Mouse (Mus musculus) CH12.LX (cell line): ENCODE data around the gene March8. TPM values are rescaled to one million over a fixed set of nuclear protein-coding genes. Genes with fewer than 3 reads are reported as not detected.

Experiments used
- DNase-seq: peaks from one replicate; pipeline ENCODE4 v3.0.0-alpha.2; 2013; ENCODE audit errors: extremely low read depth
- H3K27ac ChIP-seq: 2 replicates; pipeline ENCODE4 v1.5.1; 2012; ENCODE audit warnings: low read depth, mild to moderate bottlenecking, control low read depth, moderate library complexity; ENCODE audit not compliant: insufficient read depth
- H3K27me3 ChIP-seq: replicated peaks from 2 replicates; pipeline ENCODE3; 2012; ENCODE audit warnings: inconsistent platforms
- H3K36me3 ChIP-seq, 2 experiments: replicated peaks in 1 of 2; 2 replicates each; pipeline versions ENCODE3 to v1.6.1; 2012; ENCODE audit warnings: inconsistent platforms in 1 of 2, low read length in 1 of 2, mild to moderate bottlenecking in 1 of 2, mixed read lengths in 1 of 2, moderate library complexity in 1 of 2; ENCODE audit not compliant: control insufficient read depth in 1 of 2, insufficient read depth in 1 of 2
- H3K4me1 ChIP-seq, 2 experiments: 2 replicates each; pipeline ENCODE4 v1.6.1; 2012; ENCODE audit warnings: inconsistent platforms in 1 of 2, moderate library complexity in 1 of 2; ENCODE audit not compliant: insufficient read depth in 2 of 2, control insufficient read depth in 1 of 2
- H3K4me2 ChIP-seq: 2 replicates; pipeline ENCODE4 v1.6.1; 2012; ENCODE audit warnings: low read depth, mild to moderate bottlenecking, control low read depth; ENCODE audit not compliant: poor library complexity, insufficient read depth, severe bottlenecking
- H3K4me3 ChIP-seq, 3 experiments: fragments of 150-350 bp in 1 of 3; sonication (generic) in 1 of 3; replicated peaks in 1 of 3; 2 replicates each; pipeline versions ENCODE3 to v1.5.1; 2011 to 2012; ENCODE audit warnings: low read depth in 2 of 3, low read length in 2 of 3, mild to moderate bottlenecking in 2 of 3, moderate library complexity in 2 of 3, control low read depth in 1 of 3, improper control_type of control experiment in 1 of 3, inconsistent platforms in 1 of 3, mixed read lengths in 1 of 3; ENCODE audit not compliant: poor library complexity in 1 of 3
- H3K79me2 ChIP-seq: replicated peaks from 2 replicates; pipeline ENCODE4 v1.6.1; 2012; ENCODE audit warnings: mild to moderate bottlenecking, moderate library complexity; ENCODE audit not compliant: control insufficient read depth, poor library complexity, insufficient read depth, severe bottlenecking; ENCODE audit errors: extremely low read depth
- H3K9ac ChIP-seq: 2 replicates; pipeline ENCODE4 v1.6.1; 2012; ENCODE audit warnings: low read depth, mild to moderate bottlenecking, control low read depth, moderate library complexity; ENCODE audit not compliant: insufficient read depth
- H3K9me3 ChIP-seq: replicated peaks from 2 replicates; pipeline ENCODE3; 2012; ENCODE audit warnings: low read length, inconsistent platforms, mixed read lengths
- BHLHE40 ChIP-seq: IDR thresholded peaks from 2 replicates; pipeline ENCODE4 v1.6.1; 2011; ENCODE audit warnings: mild to moderate bottlenecking, low read depth, low read length, improper control_type of control experiment
- CHD1 ChIP-seq: IDR thresholded peaks from 2 replicates; pipeline ENCODE4 v1.6.1; 2012; ENCODE audit warnings: low read depth, low read length, improper control_type of control experiment, inconsistent platforms
- CHD2 ChIP-seq: IDR thresholded peaks from 2 replicates; pipeline ENCODE4 v1.6.1; 2011; ENCODE audit warnings: low read length, improper control_type of control experiment
- ELF1 ChIP-seq: IDR thresholded peaks from 2 replicates; pipeline ENCODE4 v1.6.1; 2014; ENCODE audit warnings: low read depth, mild to moderate bottlenecking, inconsistent platforms, low read length, improper control_type of control experiment
- EP300 ChIP-seq: IDR thresholded peaks from 2 replicates; pipeline ENCODE4 v1.6.1; 2011; ENCODE audit warnings: low read length, improper control_type of control experiment
- ETS1 ChIP-seq: conservative IDR thresholded peaks from 2 replicates; pipeline ENCODE4 v1.6.1; 2012; ENCODE audit warnings: low read depth, mild to moderate bottlenecking, inconsistent platforms, low read length, improper control_type of control experiment, moderate library complexity
- GABPA ChIP-seq: IDR thresholded peaks from 2 replicates; pipeline ENCODE4 v1.6.1; 2012; ENCODE audit warnings: low read depth, low read length, improper control_type of control experiment, inconsistent platforms; ENCODE audit not compliant: insufficient replicate concordance
- HCFC1 ChIP-seq: IDR thresholded peaks from 2 replicates; pipeline ENCODE4 v1.6.1; 2012; ENCODE audit warnings: low read depth, mild to moderate bottlenecking, inconsistent platforms, low read length, improper control_type of control experiment
- IRF4 ChIP-seq: IDR thresholded peaks from 2 replicates; pipeline ENCODE4 v1.6.1; 2014; ENCODE audit warnings: low read depth, mild to moderate bottlenecking, inconsistent platforms, low read length, improper control_type of control experiment
- JUN ChIP-seq: IDR thresholded peaks from 2 replicates; pipeline ENCODE4 v1.6.1; 2011; ENCODE audit warnings: low read depth, mild to moderate bottlenecking, low read length, improper control_type of control experiment, moderate library complexity; ENCODE audit not compliant: insufficient read depth
- MAX ChIP-seq: IDR thresholded peaks from 2 replicates; pipeline ENCODE4 v1.6.1; 2011; ENCODE audit warnings: low read length, improper control_type of control experiment
- MAZ ChIP-seq: IDR thresholded peaks from 2 replicates; pipeline ENCODE4 v1.6.1; 2012; ENCODE audit warnings: low read depth, mild to moderate bottlenecking, inconsistent platforms, low read length, improper control_type of control experiment, moderate library complexity
- MXI1 ChIP-seq: IDR thresholded peaks from 2 replicates; pipeline ENCODE4 v1.6.1; 2011; ENCODE audit warnings: mild to moderate bottlenecking, low read depth, low read length, improper control_type of control experiment
- MYC ChIP-seq: IDR thresholded peaks from 2 replicates; pipeline ENCODE4 v1.6.1; 2011; ENCODE audit warnings: low read depth, mild to moderate bottlenecking, improper control_type of control experiment, low read length
- NRF1 ChIP-seq: IDR thresholded peaks from 2 replicates; pipeline ENCODE4 v1.6.1; 2014; ENCODE audit warnings: low read depth, mild to moderate bottlenecking, inconsistent platforms, low read length, improper control_type of control experiment, moderate library complexity
- PAX5 ChIP-seq: IDR thresholded peaks from 2 replicates; pipeline ENCODE4 v1.6.1; 2012; ENCODE audit warnings: low read length, inconsistent platforms, mixed read lengths
- POLR2A ChIP-seq: IDR thresholded peaks from 2 replicates; pipeline ENCODE4 v1.6.1; 2011; ENCODE audit warnings: low read depth, mild to moderate bottlenecking, improper control_type of control experiment, low read length
- SIN3A ChIP-seq: IDR thresholded peaks from 2 replicates; pipeline ENCODE4 v1.6.1; 2012; ENCODE audit warnings: low read length, improper control_type of control experiment, inconsistent platforms
- SMC3 ChIP-seq: IDR thresholded peaks from 2 replicates; pipeline ENCODE4 v1.6.1; 2011; ENCODE audit warnings: low read depth, low read length, improper control_type of control experiment
- UBTF ChIP-seq: IDR thresholded peaks from 2 replicates; pipeline ENCODE4 v1.6.1; 2012; ENCODE audit warnings: low read depth, mild to moderate bottlenecking, inconsistent platforms, low read length, improper control_type of control experiment, moderate library complexity
- USF1 ChIP-seq: IDR thresholded peaks from 2 replicates; pipeline ENCODE4 v1.6.1; 2014; ENCODE audit warnings: low read depth, mild to moderate bottlenecking, inconsistent platforms, low read length, improper control_type of control experiment
- USF2 ChIP-seq: conservative IDR thresholded peaks from 2 replicates; pipeline ENCODE4 v1.6.1; 2011; ENCODE audit warnings: low read depth, low read length, improper control_type of control experiment
- ZC3H11A ChIP-seq: IDR thresholded peaks from 2 replicates; pipeline ENCODE4 v1.6.1; 2012; ENCODE audit warnings: low read depth, mild to moderate bottlenecking, inconsistent platforms, low read length, improper control_type of control experiment
- ZKSCAN1 ChIP-seq: IDR thresholded peaks from 2 replicates; pipeline ENCODE4 v1.6.1; 2012; ENCODE audit warnings: low read depth, inconsistent platforms, low read length, improper control_type of control experiment, borderline replicate concordance
- ZNF384 ChIP-seq: IDR thresholded peaks from 2 replicates; pipeline ENCODE4 v1.6.1; 2012; ENCODE audit warnings: low read depth, low read length, improper control_type of control experiment, inconsistent platforms
- dilution Hi-C: fragments of 300-500 bp; cut with MboI; formaldehyde crosslinking; loops from 2 replicates; pipeline ENCODE4 v1.14.3; 2020; ENCODE audit warnings: low sequenced_read_pairs; ENCODE audit not compliant: extremely low pct_unique_long_range_greater_than_20kb, extremely low pct_ligation_motif_present
- in situ Hi-C: fragments of 300-500 bp; cut with MboI; formaldehyde crosslinking; loops from 3 replicates; pipeline ENCODE4 v1.14.3; 2019; ENCODE audit warnings: low sequenced_read_pairs, low pct_ligation_motif_present, low pct_unique_long_range_greater_than_20kb, mixed read lengths
- polyA plus RNA-seq: library from polyadenylated mRNA; unstranded; fragments of >175 nt; gene quantifications from 2 replicates; pipeline ENCODE4 v1.2.1, GENCODE M21; 2012; ENCODE audit warnings: low read depth; ENCODE audit not compliant: insufficient read length
- total RNA-seq, 2 experiments: library from RNA; depleted of rRNA; stranded (reverse); fragments of 300-350 nt in 1 of 2; fragments of >200 nt in 1 of 2; gene quantifications; 2 replicates each; pipeline ENCODE4 v1.2.3; 2012 to 2014

March8 gene
- 7.8 and 8.0 TPM in 2 replicates for total RNA-seq (2012; rRNA removed)
- total RNA-seq (2014; rRNA removed), result 4.9 and 6.6 TPM in 2 replicates
- 4.3 and 4.9 TPM in 2 replicates for polyA plus RNA-seq

- Histone ChIP-seq H3K4me3 (peak within 1 kb of the TSS; percentile 60 to 91 (median 78)), H3K9me3 (no peaks in the 10 kb centered on the region), H3K9ac (peak within 1 kb of the TSS; percentile 50), H3K27me3 (peaks cover 8% of the 10 kb centered on the region), H3K36me3 (no peaks in the 10 kb centered on the region), H3K79me2 (no peaks in the 10 kb centered on the region), H3K4me2 (peak within 1 kb of the TSS; percentile 37), H3K27ac (no peak within 1 kb of the TSS), H3K4me1 (no peaks in the 10 kb centered on the region)
- peak; percentile 66 for DNase-seq
- dilution Hi-C loops, result no loop called here
- TF ChIP-seq POLR2A, result peak; percentile 57; the same call in 1 of the 2 replicates
- TF ChIP-seq ELF1, result peak; percentile 36; the same call in 1 of the 2 replicates
- peak; percentile 69 for TF ChIP-seq HCFC1
- peak; percentile 98 for TF ChIP-seq BHLHE40
- peak; percentile 100 for TF ChIP-seq USF1
- no peak for TF ChIP-seq ZC3H11A
- TF ChIP-seq MXI1, result peak; percentile 93
- no peak for TF ChIP-seq PAX5
- no peak for TF ChIP-seq MAZ
- TF ChIP-seq NRF1, result peak; percentile 62
- peak; percentile 97 for TF ChIP-seq SIN3A
- TF ChIP-seq MYC, result no peak
- TF ChIP-seq UBTF, result peak; percentile 75; the same call in 1 of the 2 replicates
- peak; percentile 97 for TF ChIP-seq MAX
- TF ChIP-seq USF2, result peak; percentile 99
- 0 out of 2 replicates have a peak, but pooled peaks have one; percentile 34 for TF ChIP-seq IRF4
- in situ Hi-C loops, result no loop called here
These were observed at the start of gene March8 for GRCm38 (mm10) chr6:116337835-116338501. Gene March8, plus strand, starts transcription at chr6:116338024.

GRCm38 (mm10) chr6:116311411-116311810 is 26.4 kb upstream of the March8 start:
- TF ChIP-seq MAZ (no peak), BHLHE40 (no peak), GABPA (no peak), USF2 (no peak), ZNF384 (no peak), SIN3A (no peak), POLR2A (no peak), ETS1 (no peak), CHD1 (no peak), NRF1 (no peak), ZKSCAN1 (no peak), EP300 (no peak), IRF4 (no peak), MAX (no peak), JUN (no peak), CHD2 (no peak), SMC3 (no peak)
- dilution Hi-C loops, result no loop called here

More at GRCm38 (mm10) chr6:116311411-116311810, 26.4 kb upstream of the March8 start:
- no peak overlapping the region for H3K27ac ChIP-seq
- in situ Hi-C loops, result no loop called here
- H3K36me3 ChIP-seq, result peaks cover 0 to 5% of the 10 kb centered on the region in 2 experiments
- H3K9me3 ChIP-seq, result no peaks in the 10 kb centered on the region
- H3K27me3 ChIP-seq, result no peaks in the 10 kb centered on the region
- no peak overlapping the region; the same call in 1 of the 2 replicates for H3K4me2 ChIP-seq
- H3K4me3 ChIP-seq, result no peak overlapping the region
- no peak overlapping the region for H3K9ac ChIP-seq
- no peak for DNase-seq
- no peaks in the 10 kb centered on the region for H3K79me2 ChIP-seq
- peaks cover 0 to 2% of the 10 kb centered on the region in 2 experiments; a peak in 1 of 4 replicates for H3K4me1 ChIP-seq
